Mouse (Mus musculus) heart, postnatal 10 days (tissue): Measurements from ENCODE around the gene Gm20388. TPM values are rescaled to one million over a fixed set of nuclear protein-coding genes. Genes with fewer than 3 reads are reported as not detected.
"Not testable (repeated sequence)": the region's sequence is repeated elsewhere in the genome, so short reads cannot be mapped to it uniquely, and the experiment has no call there.

ENCODE experiments used
- DNase-seq, 2 experiments: peaks; one replicate each; pipeline ENCODE4 v3.0.0; 2021
- intact Hi-C: fragments of 180-260 bp; cut with DNase I; formaldehyde crosslinking; loops from one replicate; pipeline ENCODE4 v1.15.1; 2025
- total RNA-seq, 2 experiments: library from RNA; stranded (reverse); gene quantifications; 2 replicates each; pipeline ENCODE4 v1.2.3; 2021

Gene Gm20388
- total RNA-seq, 2 experiments from 2014 or later, result 2.0 to 2.2 TPM

DNA sequence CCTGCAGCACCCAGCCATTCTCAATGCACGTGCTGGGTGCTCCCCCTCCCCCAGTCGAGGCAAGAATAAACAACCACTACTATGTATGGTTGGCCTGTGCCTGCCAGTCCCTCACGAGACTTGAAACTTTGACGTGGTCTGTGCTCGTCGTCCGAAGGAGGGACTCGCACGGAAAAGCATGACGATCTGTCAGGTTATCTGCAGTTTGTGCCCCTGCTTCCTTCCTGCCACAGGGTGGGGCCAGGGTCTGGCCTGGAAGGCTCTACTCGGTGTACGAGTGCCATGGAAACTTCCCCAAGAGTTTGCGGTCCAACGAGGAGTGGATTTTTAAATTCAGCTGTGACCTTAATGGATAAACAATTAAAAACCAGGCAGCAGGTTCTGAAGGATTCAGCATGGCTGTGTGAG lies 3896.4 kb downstream of the Gm20388 start:
- intact Hi-C loops, result no loop called here
- peak; percentile 13 to 32 for DNase-seq

GRCm38 (mm10) chr8:123807852-123808573 lies 3897.4 kb downstream of the Gm20388 start:
- intact Hi-C loops, result no loop called here
- DNase-seq, result no peak

DNA sequence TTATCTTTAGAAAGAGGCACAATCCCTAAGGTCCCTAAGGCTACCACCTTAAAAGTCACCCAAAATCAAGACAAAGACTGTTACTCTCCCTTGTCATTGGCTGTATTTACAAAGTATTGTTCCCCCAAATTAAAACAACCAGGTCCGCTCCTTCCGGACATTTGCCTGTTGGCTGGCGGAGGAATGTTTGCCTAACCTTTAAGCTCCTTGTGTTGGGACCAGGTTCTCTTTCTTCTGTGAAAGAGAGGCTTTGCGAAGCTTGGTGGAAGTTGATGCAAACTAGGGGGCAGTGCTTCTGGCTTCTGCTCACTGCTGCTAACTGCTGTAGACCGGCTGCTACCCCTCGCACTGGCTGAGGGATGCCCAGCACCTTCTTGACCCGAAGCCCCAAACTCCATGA lies 3898.0 kb downstream of the Gm20388 start:
- intact Hi-C loops, result no loop called here
- DNase-seq, result no peak

GRCm38 (mm10) chr8:123809342-123809741 lies 3898.7 kb downstream of the Gm20388 start:
- intact Hi-C loops, DNase-seq: not testable (repeated sequence)

DNA sequence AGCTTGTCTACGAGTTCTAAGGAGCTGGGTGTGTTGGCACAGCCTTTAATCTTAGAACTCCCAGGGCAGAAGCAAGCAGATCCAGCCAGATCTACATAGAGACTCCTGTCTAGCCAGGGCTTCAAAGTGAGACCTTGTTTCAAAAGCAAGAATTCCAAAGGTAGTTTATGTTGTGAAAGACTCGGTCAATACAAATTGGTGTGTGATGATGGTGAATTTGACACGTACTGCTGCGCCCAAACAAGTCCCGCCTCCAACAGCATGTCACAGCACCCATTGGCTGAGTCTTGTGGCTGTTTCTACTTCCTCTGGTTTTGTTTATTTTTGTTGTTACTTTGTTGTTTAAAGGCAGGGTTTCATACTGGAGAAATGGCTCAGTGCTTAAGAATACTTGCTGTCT lies 3901.6 kb downstream of the Gm20388 start:
- intact Hi-C loops, result no loop called here
- DNase-seq, result no peak

DNA sequence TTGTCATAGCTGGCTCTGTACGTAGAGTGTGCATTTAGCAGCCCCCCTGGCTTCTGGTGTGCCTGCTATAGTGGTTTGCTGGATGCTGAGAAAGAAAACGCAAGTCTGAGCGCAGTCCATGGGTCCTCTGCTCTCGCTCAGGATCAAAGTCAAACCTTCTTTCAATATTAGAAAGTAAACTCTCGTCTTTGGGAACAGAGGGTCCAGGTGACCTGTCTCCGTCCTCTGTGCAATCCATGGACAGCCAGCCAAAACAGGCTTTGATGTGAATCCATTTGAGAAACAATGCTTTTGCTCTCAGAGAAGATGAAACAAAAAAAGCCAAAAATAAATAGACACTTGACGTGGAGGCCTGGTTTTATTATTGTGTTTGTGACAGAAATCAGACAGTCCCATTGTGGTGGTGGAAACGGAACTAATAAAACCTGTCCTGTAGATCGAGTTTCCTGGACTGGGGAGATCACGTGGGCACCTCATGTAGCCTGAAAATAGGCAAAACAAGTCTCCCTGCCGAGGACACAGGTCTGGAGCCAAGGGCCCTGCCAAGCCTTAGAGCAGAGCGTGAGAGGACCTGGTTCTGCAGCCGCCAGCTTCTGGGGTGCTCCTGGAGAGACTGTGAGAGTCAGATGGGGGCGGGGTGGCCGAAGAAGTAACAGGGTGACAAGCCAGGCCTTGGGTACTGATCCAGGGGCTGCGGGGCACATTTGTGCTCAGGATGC lies 3902.7 kb downstream of the Gm20388 start:
- intact Hi-C loops, result no loop called here
- no peak for DNase-seq

GRCm38 (mm10) chr8:123813892-123814266 lies 3903.2 kb downstream of the Gm20388 start:
- intact Hi-C loops, result no loop called here
- no peak for DNase-seq

DNA sequence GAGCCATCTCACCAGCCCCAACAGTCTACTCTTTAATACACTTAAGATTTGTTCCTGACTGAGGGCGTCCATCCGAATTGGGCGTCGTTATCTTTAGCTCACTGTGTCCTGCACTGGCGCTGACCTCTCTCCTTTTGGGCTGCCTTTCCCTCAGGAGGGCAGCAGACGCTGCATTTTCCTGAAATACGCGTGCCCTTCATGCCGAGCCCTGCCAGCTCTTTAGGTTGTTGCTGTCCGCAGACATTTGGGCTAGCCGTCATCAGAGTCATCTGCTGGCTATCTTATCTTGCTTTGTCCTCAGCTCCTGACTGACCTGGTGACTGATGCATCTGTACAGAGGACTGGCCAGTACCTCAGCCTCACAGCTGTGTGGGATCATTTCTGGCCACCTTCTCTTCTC lies 3904.7 kb downstream of the Gm20388 start:
- intact Hi-C loops, result no loop called here
- DNase-seq, result no peak

GRCm38 (mm10) chr8:123816939-123817338 lies 3906.3 kb downstream of the Gm20388 start:
- no peak for DNase-seq
- intact Hi-C loops, result no loop called here

DNA sequence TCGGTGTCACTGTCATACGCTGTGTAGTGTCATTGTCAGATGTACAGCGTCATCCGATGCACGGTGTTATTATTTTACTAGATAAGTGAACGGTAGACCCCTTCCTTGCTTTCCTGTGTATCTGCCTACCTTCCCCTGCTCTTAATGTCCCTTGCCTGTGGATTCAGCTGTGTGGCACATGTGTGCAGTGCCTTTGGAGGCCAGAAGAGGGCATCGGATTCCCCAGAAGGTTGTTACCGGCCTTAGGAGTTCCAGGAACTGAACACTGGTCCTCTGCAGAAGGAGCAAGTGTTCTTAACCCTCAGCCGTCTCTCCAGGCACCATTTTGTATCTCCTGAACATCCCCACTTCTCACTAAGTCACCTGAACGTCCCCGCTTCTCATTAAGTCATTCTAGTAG lies 3907.1 kb downstream of the Gm20388 start:
- intact Hi-C loops, result no loop called here
- DNase-seq, result no peak

GRCm38 (mm10) chr8:123819683-123820610 lies 3909.3 kb downstream of the Gm20388 start:
- DNase-seq, result no peak
- intact Hi-C loops, result no loop called here

DNA sequence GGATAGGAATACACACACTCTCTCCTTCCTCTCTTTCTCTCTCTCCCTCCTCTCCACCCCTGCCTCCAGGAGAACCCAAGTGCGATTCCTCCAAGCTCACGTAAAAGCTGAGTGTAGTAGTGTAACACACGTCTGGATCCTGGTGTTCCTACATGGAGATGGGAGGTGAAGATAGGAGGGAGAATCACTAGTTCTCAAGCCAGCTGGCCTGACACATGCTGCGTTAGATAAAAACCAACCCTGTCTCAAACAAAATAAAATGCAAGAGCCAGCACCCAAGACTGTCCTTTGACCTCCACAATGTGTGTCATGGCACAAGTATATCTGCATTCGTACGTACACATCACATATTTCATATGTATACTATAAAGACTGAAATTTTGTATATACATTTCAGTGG lies 3910.1 kb downstream of the Gm20388 start:
- intact Hi-C loops, result no loop called here
- DNase-seq, result no peak

GRCm38 (mm10) chr8:123823111-123823510 lies 3912.5 kb downstream of the Gm20388 start:
- DNase-seq, result no peak
- intact Hi-C loops, result no loop called here

GRCm38 (mm10) chr8:123823532-123824123 lies 3913.0 kb downstream of the Gm20388 start:
- DNase-seq, result no peak
- intact Hi-C loops, result no loop called here

DNA sequence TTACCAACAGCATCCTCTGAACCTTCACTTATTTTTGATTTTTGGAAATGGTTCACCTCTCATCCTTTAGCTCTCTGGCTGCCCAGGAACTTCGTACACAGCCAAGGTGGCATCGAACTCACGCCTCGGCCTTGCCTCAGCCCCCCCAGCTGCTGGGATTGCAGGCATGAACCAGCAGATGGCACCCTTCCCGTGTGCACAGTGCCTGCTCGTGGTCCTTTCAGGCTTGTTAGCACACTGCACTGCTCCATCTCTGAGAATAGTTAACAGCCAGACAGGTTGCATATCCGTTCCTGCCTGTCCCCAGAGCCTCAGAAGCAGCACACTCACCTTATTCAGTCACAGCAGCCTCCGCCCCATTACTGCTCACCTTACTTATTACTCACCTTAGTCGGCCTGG lies 3915.4 kb downstream of the Gm20388 start:
- DNase-seq, result no peak
- intact Hi-C loops, result no loop called here

- intact Hi-C loops, result no loop called here
- no peak for DNase-seq
These were observed 3916.1 kb downstream of the Gm20388 start for GRCm38 (mm10) chr8:123826758-123827157.

- intact Hi-C loops, result no loop called here
- DNase-seq, result no peak
These were observed 3916.9 kb downstream of the Gm20388 start for GRCm38 (mm10) chr8:123827523-123827922.

DNA sequence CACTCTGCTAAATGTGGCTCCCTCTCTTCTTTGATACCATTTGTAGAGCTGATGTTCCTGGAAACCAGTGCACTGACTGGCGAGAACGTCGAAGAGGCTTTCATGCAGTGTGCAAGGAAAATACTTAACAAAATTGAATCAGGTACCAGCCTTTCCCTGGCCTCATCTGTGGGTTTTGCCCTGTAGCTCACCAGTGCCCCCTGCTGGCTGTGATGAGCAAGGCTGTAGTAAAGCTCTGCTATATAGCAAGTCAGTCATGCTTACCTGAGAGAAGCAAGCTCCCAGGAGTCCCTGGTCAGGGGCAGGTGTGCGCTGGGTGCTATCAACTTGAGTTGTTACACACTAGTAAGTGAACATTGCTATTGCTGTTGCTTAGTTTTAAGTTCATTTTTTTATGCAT lies 3922.1 kb downstream of the Gm20388 start:
- DNase-seq, result peak; percentile 34 to 52
- intact Hi-C loops, result no loop called here

GRCm38 (mm10) chr8:123835451-123835850 lies 3924.8 kb downstream of the Gm20388 start:
- peak; percentile 32 to 61 for DNase-seq
- intact Hi-C loops, result loop anchor here (2.0 kb wide), 1 partner anchor 45 kb away; no protein-coding TSS in a partner anchor

GRCm38 (mm10) chr8:123836354-123836753 lies 3925.7 kb downstream of the Gm20388 start:
- intact Hi-C loops, result no loop called here

DNA sequence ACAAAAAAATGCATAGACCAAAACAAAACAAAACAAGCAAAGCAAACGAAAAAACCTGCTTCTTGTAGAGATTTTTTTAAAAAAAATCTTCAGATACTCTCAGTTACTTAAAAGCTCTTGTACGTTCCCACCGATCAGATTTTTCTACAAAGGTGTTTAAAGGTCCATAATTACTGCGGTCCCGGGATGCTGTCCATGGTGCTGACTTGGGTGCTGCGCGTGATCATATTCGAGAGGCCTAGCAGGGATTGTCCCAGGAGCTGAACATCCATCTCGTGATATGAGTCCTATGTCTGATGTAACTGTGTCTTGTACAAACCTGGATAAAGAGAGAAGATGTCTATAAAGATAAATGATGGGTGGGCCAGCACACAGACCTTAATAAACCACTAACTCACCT lies 3927.9 kb downstream of the Gm20388 start:
- intact Hi-C loops, result no loop called here
- peak; percentile 8 to 36 for DNase-seq

More at GRCm38 (mm10) chr8:123836354-123836753, 3925.7 kb downstream of the Gm20388 start:
- no peak for DNase-seq
